Mouse (Mus musculus) cerebellum, adult 2 months (tissue): Measurements from ENCODE around the gene Ldlrap1. TPM values are rescaled to one million over a fixed set of nuclear protein-coding genes. Genes with fewer than 3 reads are reported as not detected.

ENCODE experiments used
- DNase-seq, 2 experiments: peaks; one replicate each; pipeline ENCODE4 v3.0.0; 2021
- H3K27ac ChIP-seq: fragments of 200-500 bp; 2 replicates; pipeline ENCODE4 v1.5.1; 2012; ENCODE audit warnings: low read length, control low read depth, inconsistent platforms; ENCODE audit not compliant: insufficient read depth
- H3K27me3 ChIP-seq: fragments of 200-500 bp; 2 replicates; pipeline ENCODE4 v1.6.1; 2012; ENCODE audit warnings: inconsistent platforms, mild to moderate bottlenecking, low read length, moderate library complexity; ENCODE audit not compliant: control insufficient read depth, insufficient read depth
- H3K4me1 ChIP-seq: fragments of 200-500 bp; 2 replicates; pipeline ENCODE4 v1.6.1; 2011; ENCODE audit warnings: low read length; ENCODE audit not compliant: control insufficient read depth, insufficient read depth
- H3K4me3 ChIP-seq: fragments of 200-500 bp; replicated peaks from 2 replicates; pipeline ENCODE3; 2011; ENCODE audit warnings: mild to moderate bottlenecking, low read depth, low read length, control low read depth; ENCODE audit not compliant: insufficient read depth
- CTCF ChIP-seq: fragments of 200-500 bp; IDR thresholded peaks from 2 replicates; pipeline ENCODE4 v1.5.1; 2011; ENCODE audit warnings: low read depth, mild to moderate bottlenecking, control low read depth, low read length, moderate library complexity, borderline replicate concordance; ENCODE audit not compliant: insufficient read depth
- POLR2A ChIP-seq: fragments of 200-500 bp; IDR thresholded peaks from 2 replicates; pipeline ENCODE4 v1.6.1; 2011; ENCODE audit warnings: low read length, control low read depth, borderline replicate concordance; ENCODE audit not compliant: insufficient read depth
- WGBS: fragments of 180-500 bp; shearing (Covaris S2); methylation state at CpG from one replicate; pipeline ENCODE4 v1.1.7; 2018; 5-methylcytosine and 5-hydroxymethylcytosine counted together
- polyA plus RNA-seq: library from polyadenylated mRNA; depleted of rRNA; stranded (reverse); fragments of >200 nt; gene quantifications from 2 replicates; pipeline ENCODE4 v1.2.3, GENCODE M21; 2012

Gene Ldlrap1
- polyA plus RNA-seq, 1 experiment: 16.0 TPM

GRCm38 (mm10) chr4:134713937-134714336 lies 53.9 kb downstream of the Ldlrap1 start:
- no peaks in the 10 kb centered on the region for H3K27me3 ChIP-seq
- H3K4me1 ChIP-seq: peaks cover 3% of the 10 kb centered on the region; the same call in 1 of the 2 replicates
- H3K27ac ChIP-seq: no peak overlapping the region
- no peak overlapping the region for H3K4me3 ChIP-seq
- 4% methylated on average over 8 of the region's 8 CpGs for WGBS
- peak; percentile 81 to 83 for DNase-seq
- no peak for TF ChIP-seq POLR2A
- TF ChIP-seq CTCF: peak; percentile 89

GRCm38 (mm10) chr4:134705311-134705710 lies 62.5 kb downstream of the Ldlrap1 start:
- no peak overlapping the region for H3K27ac ChIP-seq
- WGBS: 90% methylated on average over 5 of the region's 5 CpGs
- peaks cover 4% of the 10 kb centered on the region for H3K4me1 ChIP-seq
- H3K27me3 ChIP-seq: no peaks in the 10 kb centered on the region
- no peak for DNase-seq
- no peak overlapping the region for H3K4me3 ChIP-seq
- TF ChIP-seq POLR2A (no peak), CTCF (no peak)

- H3K4me3 ChIP-seq: peak overlapping the region; percentile 83
- no peak for DNase-seq
- whole genome bisulfite sequencing: 2% methylated on average over 21 of the region's 21 CpGs
- H3K27me3 ChIP-seq: no peaks in the 10 kb centered on the region
- no peak for TF ChIP-seq POLR2A
- peaks cover 9% of the 10 kb centered on the region for H3K4me1 ChIP-seq
- H3K27ac ChIP-seq: peak overlapping the region; percentile 23; the same call in 1 of the 2 replicates
Observed at GRCm38 (mm10) chr4:134704590-134704989, 63.2 kb downstream of the Ldlrap1 start.

- Histone ChIP-seq H3K4me1 (peaks cover 9% of the 10 kb centered on the region), H3K27me3 (no peaks in the 10 kb centered on the region), H3K27ac (peak within 1 kb of the TSS; percentile 53), H3K4me3 (peak within 1 kb of the TSS; percentile 83)
- TF ChIP-seq CTCF (no peak), POLR2A (peak; percentile 60)
- under 1% methylated on average over 73 of the region's 81 CpGs for WGBS
- peak; percentile 98 for DNase-seq
Observed at GRCm38 (mm10) chr4:134703835-134704546, 63.8 kb downstream of the Ldlrap1 start, which contains the start of gene Man1c1. Man1c1 (minus strand) TSS chr4:134704290.

GRCm38 (mm10) chr4:134702981-134703834 lies 64.6 kb downstream of the Ldlrap1 start:
- Histone ChIP-seq H3K27me3 (no peaks in the 10 kb centered on the region), H3K4me1 (peaks cover 9% of the 10 kb centered on the region), H3K27ac (peak overlapping the region; percentile 53), H3K4me3 (peak overlapping the region; percentile 83)
- TF ChIP-seq CTCF (no peak), POLR2A (no peak)
- under 1% methylated on average over 67 of the region's 90 CpGs for WGBS
- peak; percentile 61 to 76 for DNase-seq

- Histone ChIP-seq H3K4me1 (peaks cover 17% of the 10 kb centered on the region), H3K4me3 (peak overlapping the region; percentile 83), H3K27me3 (no peaks in the 10 kb centered on the region), H3K27ac (peak overlapping the region; percentile 73)
- WGBS: 4% methylated on average over 6 of the region's 6 CpGs
- TF ChIP-seq CTCF (peak; percentile 94), POLR2A (peak; percentile 21; the same call in 1 of the 2 replicates)
- peak; percentile 83 to 87 for DNase-seq
Observed at GRCm38 (mm10) chr4:134701934-134702333, 65.9 kb downstream of the Ldlrap1 start.

- Histone ChIP-seq H3K4me1 (peaks cover 24% of the 10 kb centered on the region), H3K27me3 (no peaks in the 10 kb centered on the region), H3K27ac (no peak overlapping the region), H3K4me3 (peak overlapping the region; percentile 83)
- no peak for DNase-seq
- WGBS: 48% methylated on average over 2 of the region's 2 CpGs
- TF ChIP-seq POLR2A: no peak
- no peak for TF ChIP-seq CTCF
Observed at GRCm38 (mm10) chr4:134700911-134701310, 66.9 kb downstream of the Ldlrap1 start.
